Mouse (Mus musculus) heart, postnatal 0 days (tissue): Measurements from ENCODE around the gene Trip4. TPM values are rescaled to one million over a fixed set of nuclear protein-coding genes. Genes with fewer than 3 reads are reported as not detected.

Experiments used
- ATAC-seq: fragments of 200-750 bp; cut with Nextera tagmentation; 2 replicates; pipeline ENCODE4 v1.8.0; 2017; ENCODE audit warnings: low read depth, moderate number of reproducible peaks, moderate library complexity; ENCODE audit not compliant: insufficient read depth
- DNase-seq: peaks from one replicate; pipeline ENCODE4 v3.0.0-alpha.2; 2016; ENCODE audit warnings: low spot score
- H3K27ac ChIP-seq: fragments of 300-500 bp; sonication (generic); 2 replicates; pipeline ENCODE4 v1.5.1; 2014; ENCODE audit warnings: low read depth, mild to moderate bottlenecking
- H3K27me3 ChIP-seq: fragments of 300-500 bp; sonication (generic); 2 replicates; pipeline ENCODE4 v1.6.1; 2014; ENCODE audit warnings: low read length, mixed read lengths; ENCODE audit not compliant: control insufficient read depth, insufficient read depth
- H3K36me3 ChIP-seq: fragments of 300-500 bp; sonication (generic); replicated peaks from 2 replicates; pipeline ENCODE4 v1.6.1; 2014; ENCODE audit warnings: low read length, mixed read lengths; ENCODE audit not compliant: control insufficient read depth, insufficient read depth
- H3K4me1 ChIP-seq: fragments of 300-500 bp; sonication (generic); 2 replicates; pipeline ENCODE4 v1.6.1; 2014; ENCODE audit warnings: antibody characterized with exemption; ENCODE audit not compliant: control insufficient read depth, insufficient read depth
- H3K4me2 ChIP-seq: fragments of 300-500 bp; sonication (generic); 2 replicates; pipeline ENCODE4 v1.6.1; 2014; ENCODE audit warnings: low read depth, mild to moderate bottlenecking, low read length, moderate library complexity
- H3K4me3 ChIP-seq: fragments of 300-500 bp; sonication (generic); 2 replicates; pipeline ENCODE4 v1.5.1; 2014; ENCODE audit warnings: low read depth, low read length
- H3K9ac ChIP-seq: fragments of 300-500 bp; sonication (generic); replicated peaks from 2 replicates; pipeline ENCODE4 v1.6.1; 2014; ENCODE audit warnings: low read depth, low read length, mixed read lengths
- H3K9me3 ChIP-seq: fragments of 300-500 bp; sonication (generic); replicated peaks from 2 replicates; pipeline ENCODE4 v1.6.1; 2016; ENCODE audit warnings: low read length; ENCODE audit not compliant: control insufficient read depth
- CTCF ChIP-seq: IDR thresholded peaks from 2 replicates; pipeline ENCODE4 v1.5.1; 2016; ENCODE audit warnings: antibody characterized with exemption, control low read depth, low read depth
- EP300 ChIP-seq: IDR thresholded peaks from 2 replicates; pipeline ENCODE4 v1.6.1; 2016; ENCODE audit warnings: antibody characterized with exemption, low read depth
- WGBS: fragments of 180-500 bp; shearing (Covaris S2); extraction: QIAGEN DNeasy Blood & Tissue Kit; methylation state at CpG from one replicate; pipeline ENCODE4 v1.1.7; 2014; 5-methylcytosine and 5-hydroxymethylcytosine counted together
- polyA plus RNA-seq: library from polyadenylated mRNA; unstranded; fragments of >200 nt; fragmentation: Nextera tagmentation; extraction: Ambion mirVana; gene quantifications from 2 replicates; pipeline ENCODE4 v1.2.1, GENCODE M21; 2015
- total RNA-seq: library from RNA; depleted of rRNA; stranded (reverse); fragments of >200 nt; gene quantifications from 2 replicates; pipeline ENCODE4 v1.2.3, GENCODE M21; 2014; ENCODE audit warnings: low replicate concordance

The Trip4 gene
- total and polyA plus RNA-seq, 2 experiments from 2014 or later, result 15.5 to 29.8 TPM

DNA sequence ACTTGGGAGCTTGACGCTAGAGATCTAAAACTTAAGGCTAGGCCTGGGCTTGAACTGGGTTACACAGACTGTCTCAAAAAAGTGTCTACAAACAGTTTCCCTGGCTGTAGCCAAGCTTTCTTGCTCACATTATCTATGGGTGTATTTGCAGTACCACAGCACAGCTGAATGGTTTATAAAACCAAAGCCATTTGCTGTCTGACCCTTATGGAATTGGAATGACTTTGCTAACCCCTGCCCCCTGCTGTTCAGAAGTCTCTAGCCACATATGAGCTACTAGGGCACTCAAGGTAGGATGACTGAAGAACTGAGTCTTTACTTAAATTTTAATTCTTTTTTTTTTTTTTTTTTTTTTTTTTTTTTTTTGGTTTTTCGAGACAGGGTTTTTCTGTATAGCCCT is 79.2 kb downstream of the Trip4 start:
- WGBS, result 79% methylated on average over 1 of the region's 2 CpGs
- peak; percentile 67 for DNase-seq
- no peaks in the 10 kb centered on the region for H3K27me3 ChIP-seq
- peak; percentile 30; the same call in 1 of the 2 replicates for ATAC-seq
- no peaks in the 10 kb centered on the region for H3K9me3 ChIP-seq
- no peak overlapping the region for H3K4me3 ChIP-seq
- H3K9ac ChIP-seq, result no peak overlapping the region
- TF ChIP-seq CTCF (peak; percentile 73), EP300 (no peak)
- peaks cover 37% of the 10 kb centered on the region for H3K4me1 ChIP-seq
- H3K4me2 ChIP-seq, result no peak overlapping the region
- no peak overlapping the region for H3K27ac ChIP-seq
- 0 out of 2 replicates have a peak, but pooled peaks cover 3% of the 10 kb centered on the region for H3K36me3 ChIP-seq

DNA sequence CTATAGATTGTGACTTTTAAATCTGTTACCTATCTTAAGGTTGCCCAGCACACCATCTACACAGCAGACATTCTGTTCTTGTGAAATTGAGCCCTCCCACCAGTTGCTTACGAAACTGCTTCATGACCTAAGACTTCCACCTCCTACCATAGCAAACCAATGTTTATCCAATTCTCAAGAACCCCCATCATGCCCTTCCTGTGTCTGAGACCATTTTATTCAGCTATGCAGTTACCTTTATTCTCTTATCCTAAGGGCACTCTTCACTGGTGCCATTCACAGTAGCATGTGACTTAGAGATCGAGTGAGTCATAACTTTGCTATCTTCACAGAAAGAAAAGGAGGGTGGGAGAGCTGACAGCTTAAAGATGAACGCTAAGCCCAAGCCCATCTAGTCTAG is 80.1 kb downstream of the Trip4 start:
- WGBS, result 14% methylated on average over 3 of the region's 3 CpGs
- peak overlapping the region; percentile 96; the same call in 1 of the 2 replicates for H3K9ac ChIP-seq
- peak overlapping the region; percentile 99 for H3K27ac ChIP-seq

DNA sequence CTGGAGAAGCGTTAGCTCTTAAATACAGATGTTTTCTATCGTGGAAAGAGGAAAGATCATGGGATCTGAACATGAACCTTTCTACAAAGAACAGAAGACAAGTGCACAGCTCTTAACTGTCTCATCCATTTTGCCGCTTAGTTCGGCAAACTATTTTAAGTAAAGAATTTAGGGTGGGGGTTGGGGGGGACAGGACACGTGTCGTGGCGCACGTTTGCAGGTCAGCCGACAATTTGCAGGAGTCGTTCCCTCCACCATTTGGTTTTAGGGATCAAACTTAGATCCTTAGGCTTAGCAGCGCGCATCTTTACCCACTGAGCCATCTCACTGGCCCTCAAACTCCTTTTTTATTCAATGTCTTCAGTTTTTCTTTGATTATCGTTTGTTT is 80.6 kb downstream of the Trip4 start:
- no peak for ATAC-seq
- peaks cover 49% of the 10 kb centered on the region for H3K4me1 ChIP-seq

More for the DNA sequence above, 80.1 kb downstream of the Trip4 start:
- DNase-seq, result no peak
- no peak for ATAC-seq
- peak overlapping the region; percentile 80 for H3K4me2 ChIP-seq
- 0 out of 2 replicates have a peak, but pooled peaks cover 3% of the 10 kb centered on the region for H3K36me3 ChIP-seq
- H3K27me3 ChIP-seq, result no peaks in the 10 kb centered on the region
- TF ChIP-seq EP300, result no peak
- TF ChIP-seq CTCF, result no peak
- peak overlapping the region; percentile 89 for H3K4me3 ChIP-seq
- H3K9me3 ChIP-seq, result no peaks in the 10 kb centered on the region
- H3K4me1 ChIP-seq, result peaks cover 46% of the 10 kb centered on the region

DNA sequence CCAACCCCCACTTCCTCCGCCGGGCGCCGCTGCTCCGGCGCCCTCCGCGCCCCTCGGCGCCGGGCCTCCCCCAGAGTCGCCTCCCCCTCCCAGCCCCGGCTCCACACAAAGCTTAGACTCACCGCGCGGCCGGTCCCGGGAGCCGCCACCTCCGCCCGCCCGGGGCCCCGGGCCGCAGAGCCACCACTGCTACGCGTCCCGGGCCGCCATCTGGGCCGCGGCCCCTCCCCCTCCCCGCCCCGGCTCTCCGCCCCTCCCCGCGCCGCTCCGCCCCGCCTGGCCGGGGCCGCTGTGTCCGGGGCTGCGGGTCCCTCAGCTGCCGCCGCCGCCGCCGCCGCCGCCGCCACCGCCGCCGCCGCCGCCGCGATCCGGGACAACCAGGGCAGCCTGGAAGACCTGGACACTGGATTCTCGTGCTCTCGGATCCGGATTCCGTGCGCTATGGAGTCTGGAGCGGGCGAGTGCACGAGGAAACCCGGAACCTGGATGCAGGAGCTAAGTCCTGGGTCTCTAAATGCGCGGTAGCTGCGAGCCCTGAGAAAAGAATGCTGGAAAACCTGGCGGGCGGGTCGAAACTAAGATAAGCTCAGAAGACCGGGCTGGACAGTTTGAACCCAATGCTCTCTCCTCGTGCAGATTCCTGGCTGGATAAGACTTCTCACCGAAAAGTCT is 81.1 kb downstream of the Trip4 start, which contains the start of gene Zfp609:
Gene Zfp609 (minus strand): TSS at position 221 of the 672 bp plus-strand sequence.
- under 1% methylated on average over 48 of the region's 76 CpGs for WGBS
- no peak for TF ChIP-seq CTCF
- peak; percentile 78 for TF ChIP-seq EP300

More for the DNA sequence above, 80.6 kb downstream of the Trip4 start:
- no peaks in the 10 kb centered on the region for H3K27me3 ChIP-seq
- H3K4me3 ChIP-seq, result peak overlapping the region; percentile 89
- H3K36me3 ChIP-seq, result 0 out of 2 replicates have a peak, but pooled peaks cover under 1% of the 10 kb centered on the region
- peak; percentile 39 for DNase-seq
- TF ChIP-seq CTCF (no peak), EP300 (no peak; the same call in 1 of the 2 replicates)
- H3K9ac ChIP-seq, result peak overlapping the region; percentile 96
- peak overlapping the region; percentile 80 for H3K4me2 ChIP-seq
- no peaks in the 10 kb centered on the region for H3K9me3 ChIP-seq
- peak overlapping the region; percentile 99 for H3K27ac ChIP-seq
- WGBS, result under 1% methylated on average over 13 of the region's 13 CpGs

DNA sequence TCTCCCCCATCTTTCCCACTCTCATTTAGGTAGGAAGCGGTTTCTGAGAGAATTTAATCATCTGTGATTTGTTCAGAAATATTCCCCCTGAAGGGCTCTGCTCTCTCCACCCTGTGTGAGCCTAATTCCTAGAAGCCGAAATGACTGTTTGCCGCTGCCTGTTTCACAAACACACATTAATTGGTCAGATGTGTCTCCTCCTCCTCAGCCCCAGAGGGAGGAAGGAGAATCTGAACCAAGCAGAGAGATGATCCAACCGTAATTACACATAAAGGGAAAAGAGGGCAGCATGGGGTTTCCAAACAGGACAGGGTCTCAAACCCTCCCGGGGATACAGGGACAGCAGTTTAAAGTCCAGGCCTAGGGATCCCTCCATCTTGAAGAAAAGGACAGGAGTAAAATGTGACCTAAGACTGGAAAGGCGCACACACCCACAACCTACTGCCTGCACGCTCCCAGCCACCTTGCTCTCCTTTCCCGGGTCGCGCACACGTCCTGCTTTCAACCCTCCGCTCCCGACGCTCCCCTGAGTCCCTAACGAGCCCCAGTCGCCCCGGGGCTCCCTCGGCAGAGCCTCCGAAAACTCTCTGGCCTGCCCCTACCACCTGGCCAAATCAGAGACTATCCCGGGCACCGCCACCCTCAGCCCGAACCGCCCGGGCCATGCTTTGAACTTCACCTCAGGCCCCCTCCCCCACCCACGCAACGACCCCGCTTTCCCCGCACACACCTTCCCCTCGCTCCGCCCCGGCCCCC is 81.8 kb downstream of the Trip4 start:
- Histone ChIP-seq H3K36me3 (no peaks in the 10 kb centered on the region), H3K9ac (peak overlapping the region; percentile 96), H3K4me3 (peak overlapping the region; percentile 89), H3K9me3 (no peaks in the 10 kb centered on the region), H3K4me2 (peak overlapping the region; percentile 80), H3K27ac (peak overlapping the region; percentile 99), H3K4me1 (peaks cover 42% of the 10 kb centered on the region), H3K27me3 (no peaks in the 10 kb centered on the region)
- peak; percentile 34 for ATAC-seq
- under 1% methylated on average over 31 of the region's 31 CpGs for WGBS
- peak; percentile 80 for DNase-seq
- no peak for TF ChIP-seq CTCF
- no peak for TF ChIP-seq EP300

More for the DNA sequence above, 81.1 kb downstream of the Trip4 start, which contains the start of gene Zfp609:
- Histone ChIP-seq H3K27ac (peak within 1 kb of the TSS; percentile 99), H3K4me1 (peaks cover 49% of the 10 kb centered on the region), H3K9ac (peak within 1 kb of the TSS; percentile 96), H3K9me3 (no peaks in the 10 kb centered on the region), H3K4me3 (peak within 1 kb of the TSS; percentile 89), H3K27me3 (no peaks in the 10 kb centered on the region), H3K4me2 (peak within 1 kb of the TSS; percentile 80), H3K36me3 (no peaks in the 10 kb centered on the region)
- ATAC-seq (peak; percentile 86), DNase-seq (peak; percentile 96)
